Comparison of ENCODE assay signal across 9 mouse cellular contexts in the genomic region with DNA sequence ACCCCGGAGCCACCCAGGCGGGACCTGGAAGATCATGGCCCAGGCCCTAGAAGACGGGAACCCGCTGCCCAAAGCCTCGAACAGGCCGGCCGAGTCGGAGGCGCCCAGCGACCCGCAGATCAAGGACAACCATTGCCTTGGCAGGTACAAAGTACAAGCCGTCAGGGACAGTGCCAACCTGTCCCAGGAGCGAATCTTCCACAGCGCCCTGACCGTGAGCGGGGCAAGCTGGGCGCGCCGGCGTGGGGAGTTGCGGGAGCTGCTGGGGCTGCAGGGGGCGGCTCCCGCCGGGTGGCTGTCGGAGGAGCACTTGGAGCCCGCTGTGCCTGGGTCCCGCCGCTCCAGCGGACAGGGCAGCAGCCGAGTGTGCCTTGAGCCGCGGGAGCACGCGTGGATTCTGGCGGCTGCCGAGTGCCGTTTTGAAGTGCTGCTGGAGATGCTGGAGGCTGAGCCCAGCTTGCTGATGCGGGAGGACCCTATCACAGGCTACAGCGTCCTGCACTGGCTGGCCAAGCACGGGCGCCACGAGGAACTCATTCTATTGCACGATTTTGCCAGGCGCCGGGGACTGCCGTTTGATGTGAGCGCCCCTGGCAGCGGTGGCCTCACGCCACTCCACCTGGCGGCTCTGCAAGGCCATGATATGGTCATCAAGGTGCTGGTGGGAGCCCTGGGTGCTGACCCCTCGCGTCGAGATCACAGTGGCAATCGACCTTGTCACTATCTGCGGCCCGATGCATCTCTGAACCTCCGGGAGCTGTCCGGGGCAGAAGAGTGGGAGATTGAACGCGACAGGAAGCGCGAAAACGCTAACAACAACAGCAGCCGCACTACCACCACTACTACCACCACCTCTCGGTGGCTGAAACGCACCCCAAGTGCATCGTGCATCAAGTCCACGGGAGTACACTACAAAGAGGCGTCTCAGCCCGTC. TPM values are rescaled to one million over a fixed set of nuclear protein-coding genes. Genes with fewer than 3 reads are reported as not detected.
DNase-seq lines count a peak whose midpoint lies in the region; ATAC-seq and TF ChIP-seq lines count a peak whose summit lies in the region.
"Had no signal": no experiment of that assay in that cellular context is flagged by ENCODE, and none has a peak within 500 bp of the region (broad histone marks: within the 10 kb centered on the region; RNA-seq: fewer than 3 reads in every experiment).

No protein-coding gene starts in this region.

- ATAC-seq in heart, embryonic 12.5 days (ENCODE audit: insufficient number of reproducible peaks, low FRiP score): no peak
- peak; percentile 37; the same call in 1 of the 2 replicates for ATAC-seq in midbrain, embryonic 13.5 days

- no peak for TF ChIP-seq POLR2A in embryonic fibroblast, embryonic 13.5 days (IDR thresholded peaks at IDR 0.05; ENCODE audit: low read depth, low read length)

- no peak overlapping the region for H3K9ac ChIP-seq in heart, embryonic 12.5 days
- peak overlapping the region; percentile 29; the same call in 1 of the 2 replicates for H3K9ac ChIP-seq in midbrain, embryonic 13.5 days (replicated peaks)

- H3K27ac ChIP-seq in heart, embryonic 12.5 days (ENCODE audit: poor library complexity, severe bottlenecking): no peak overlapping the region
- H3K27ac ChIP-seq in embryonic fibroblast, embryonic 13.5 days (ENCODE audit: insufficient read depth, low read length): no peak overlapping the region
- no peak overlapping the region for H3K27ac ChIP-seq in midbrain, embryonic 13.5 days

- no peaks in the 10 kb centered on the region for H3K36me3 ChIP-seq in heart, embryonic 12.5 days
- no peaks in the 10 kb centered on the region for H3K36me3 ChIP-seq in midbrain, embryonic 13.5 days

- H3K4me2 ChIP-seq in heart, embryonic 12.5 days: peak overlapping the region; percentile 76
- peak overlapping the region; percentile 66 for H3K4me2 ChIP-seq in midbrain, embryonic 13.5 days (replicated peaks)

- WGBS in heart, embryonic 12.5 days: 14% methylated on average over 69 of the region's 70 CpGs
- 22% methylated on average over 66 of the region's 70 CpGs for WGBS in midbrain, embryonic 13.5 days

- no peaks in the 10 kb centered on the region for H3K9me3 ChIP-seq in heart, embryonic 12.5 days (replicated peaks)
- no peaks in the 10 kb centered on the region for H3K9me3 ChIP-seq in midbrain, embryonic 13.5 days

- intact Hi-C loops in heart, postnatal 10 days (cut with DNase I): loop anchor here (10.0 kb wide), 1 partner anchor 284 kb away; no protein-coding TSS in a partner anchor

- no peak for DNase-seq in heart, postnatal 10 days
- peak; percentile 1 for DNase-seq in T-cell, adult 2 months (ENCODE audit: low spot score)
- DNase-seq in kidney, adult 9 months: peak; percentile 9
- DNase-seq in c-Kit-positive CD71-positive TER-119-positive erythroid progenitor cells, embryonic 14.5 days (ENCODE audit: low spot score): no peak
- DNase-seq in layer of hippocampus, adult 11-12 months (ENCODE audit: low spot score): no peak

- peaks cover 88% of the 10 kb centered on the region for H3K27me3 ChIP-seq in heart, embryonic 12.5 days (replicated peaks)
- peaks cover 70% of the 10 kb centered on the region for H3K27me3 ChIP-seq in midbrain, embryonic 13.5 days

- H3K4me1 ChIP-seq in heart, embryonic 12.5 days (replicated peaks): peaks cover 9% of the 10 kb centered on the region
- no peaks in the 10 kb centered on the region; the same call in none of the 2 replicates for H3K4me1 ChIP-seq in embryonic fibroblast, embryonic 13.5 days (ENCODE audit: control insufficient read depth, insufficient read depth, low read length)
- peaks cover 12% of the 10 kb centered on the region; the same call in 1 of the 2 replicates for H3K4me1 ChIP-seq in midbrain, embryonic 13.5 days (replicated peaks)

- H3K4me3 ChIP-seq in heart, embryonic 12.5 days: peak overlapping the region; percentile 43
- H3K4me3 ChIP-seq in embryonic fibroblast, embryonic 13.5 days (ENCODE audit: insufficient read depth, low read length): peak overlapping the region; percentile 16; the same call in 1 of the 2 replicates
- H3K4me3 ChIP-seq in midbrain, embryonic 13.5 days (replicated peaks): peak overlapping the region; percentile 39

- TF ChIP-seq CTCF in embryonic fibroblast, embryonic 13.5 days (IDR thresholded peaks at IDR 0.05; ENCODE audit: borderline replicate concordance, insufficient read depth, low read length): no peak

RNA-seq across cellular contexts. Expression of gene Sowahd, which starts 0.5 kb away (rescaled TPM):
- polyA plus RNA-seq in heart, embryonic 12.5 days (2016; fragmentation: Nextera tagmentation; extraction: Ambion mirVana): 0.86 and 0.88 TPM in 2 replicates
- total RNA-seq in heart, postnatal 10 days (2021): not detected
- not detected in 2 replicates for polyA plus RNA-seq in embryonic fibroblast, embryonic 13.5 days (2011; ENCODE audit: insufficient read length, low read depth, missing spikeins)
- not detected in 2 replicates for polyA plus RNA-seq in midbrain, embryonic 13.5 days (2015; fragmentation: Nextera tagmentation; extraction: Ambion mirVana)
- total RNA-seq: left cerebral cortex, postnatal 10 days had no signal

RNA-seq across cellular contexts. Expression of gene Rpl39, which starts 36.0 kb away (rescaled TPM):
- 434 and 437 TPM in 2 replicates for polyA plus RNA-seq in heart, embryonic 12.5 days (2016; fragmentation: Nextera tagmentation; extraction: Ambion mirVana)
- 100 to 1,000 TPM; 487 to 510 TPM for total RNA-seq in heart, postnatal 10 days (2021)
- 1,160 and 1,325 TPM in 2 replicates for polyA plus RNA-seq in embryonic fibroblast, embryonic 13.5 days (2011; ENCODE audit: insufficient read length, low read depth, missing spikeins)
- 354 and 378 TPM in 2 replicates for polyA plus RNA-seq in midbrain, embryonic 13.5 days (2015; fragmentation: Nextera tagmentation; extraction: Ambion mirVana)

RNA-seq across cellular contexts. Expression of gene Sept6, which starts 57.6 kb away (rescaled TPM):
- polyA plus RNA-seq in heart, embryonic 12.5 days (2016; fragmentation: Nextera tagmentation; extraction: Ambion mirVana): 38.9 and 40.0 TPM in 2 replicates
- total RNA-seq in heart, postnatal 10 days (2021): 10 to 100 TPM; 23.2 to 25.0 TPM
- 18.8 and 29.6 TPM in 2 replicates for polyA plus RNA-seq in embryonic fibroblast, embryonic 13.5 days (2011; ENCODE audit: insufficient read length, low read depth, missing spikeins)
- polyA plus RNA-seq in midbrain, embryonic 13.5 days (2015; fragmentation: Nextera tagmentation; extraction: Ambion mirVana): 67.0 and 68.5 TPM in 2 replicates

Comparison
In these comparisons a context has a peak if more than half of its experiments do, and no peak if none do; other contexts are left out.
1. DNase-seq: peak in T-cell, adult 2 months (single experiment) and kidney, adult 9 months (single experiment); none in heart, postnatal 10 days (0 of 2), c-Kit-positive CD71-positive TER-119-positive erythroid progenitor cells, embryonic 14.5 days (single experiment) and layer of hippocampus, adult 11-12 months (single experiment).
2. Peak in every context shown above with its lines, with median percentiles within 50 percentile points of each other: H3K4me3 ChIP-seq.